Mouse (Mus musculus) kidney, adult 11 months (tissue): Measurements from ENCODE around the gene Zfp324.

Source experiments
- DNase-seq: peaks from one replicate; pipeline ENCODE4 v3.0.0; 2022

Zfp324 gene

DNA sequence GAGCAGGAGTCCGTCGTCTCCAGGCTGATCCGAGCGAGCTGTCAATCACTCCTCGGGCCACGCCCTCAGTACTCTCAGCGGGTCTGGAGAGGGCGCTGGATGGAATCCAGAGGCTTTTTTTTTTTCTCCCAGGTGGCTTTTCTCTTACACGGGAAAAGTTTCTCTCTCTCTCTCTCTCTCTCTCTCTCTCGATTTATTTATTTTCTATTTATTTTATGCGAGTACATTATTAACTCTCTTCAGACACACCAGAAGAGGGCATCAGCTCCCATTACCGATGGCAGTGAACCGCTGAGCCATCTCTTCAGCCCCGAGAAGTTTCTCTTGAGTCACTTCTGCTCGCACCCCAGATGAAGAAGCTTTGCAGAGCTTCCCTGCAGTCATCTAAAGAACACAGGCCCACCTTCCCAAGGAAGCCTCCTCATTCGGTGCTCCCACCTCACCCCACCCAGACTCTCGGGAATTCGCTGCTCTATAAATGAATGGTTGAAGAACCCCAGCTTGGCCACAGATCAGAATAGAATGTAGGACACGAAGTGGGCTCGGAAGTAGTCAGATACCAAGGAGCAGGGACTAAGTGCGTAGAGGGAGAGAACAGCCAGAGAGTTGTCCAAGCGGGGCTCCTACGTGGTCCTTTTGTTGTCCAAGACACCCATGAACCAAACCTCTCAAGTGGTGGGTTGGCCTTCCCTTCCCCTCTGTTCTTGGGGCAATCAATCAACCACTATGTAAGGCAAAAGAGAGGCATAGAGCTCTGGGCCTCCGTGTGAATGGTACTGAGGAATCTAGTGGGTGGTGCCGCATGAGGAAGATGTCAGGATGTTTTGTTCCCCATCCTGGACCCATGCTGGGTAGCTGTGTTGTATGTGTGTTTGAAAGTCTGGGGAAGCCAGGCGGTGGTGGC is 44.6 kb downstream of the Zfp324 start, which contains the start of gene Zbtb45:
TSS of gene Zbtb45 (minus strand) at position 30 of the 904 bp plus-strand sequence.
- DNase-seq: no peak

GRCm38 (mm10) chr7:13013671-13014070 is 48.0 kb downstream of the Zfp324 start:
- DNase-seq: no peak

DNA sequence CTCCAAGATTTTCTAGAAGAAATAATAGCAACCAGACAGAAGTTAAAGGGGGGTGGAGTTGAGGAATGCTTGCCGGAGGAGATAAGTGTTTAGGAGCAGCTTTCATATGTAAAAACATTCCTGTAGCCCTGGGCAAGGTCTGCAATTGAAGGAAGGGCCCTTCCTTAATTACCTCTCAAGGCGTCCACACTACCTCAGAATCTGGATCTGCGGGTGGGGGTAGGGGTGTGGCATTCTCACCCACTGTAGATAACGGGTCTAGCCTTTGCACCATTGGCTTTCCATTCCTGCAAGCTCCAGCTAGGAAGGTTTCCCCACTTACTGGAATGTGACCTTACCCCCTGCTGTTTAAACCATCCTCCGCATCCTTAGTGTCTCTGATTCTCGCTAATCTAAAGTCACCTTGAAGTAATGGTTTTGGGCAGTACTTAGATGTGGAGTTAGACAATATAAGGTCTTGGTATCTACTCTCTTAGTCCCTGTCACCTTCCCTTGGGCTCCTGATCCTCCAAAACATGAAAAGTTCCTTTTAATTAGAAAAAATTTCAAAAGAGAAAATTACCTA is 48.7 kb downstream of the Zfp324 start:
- DNase-seq: no peak

DNA sequence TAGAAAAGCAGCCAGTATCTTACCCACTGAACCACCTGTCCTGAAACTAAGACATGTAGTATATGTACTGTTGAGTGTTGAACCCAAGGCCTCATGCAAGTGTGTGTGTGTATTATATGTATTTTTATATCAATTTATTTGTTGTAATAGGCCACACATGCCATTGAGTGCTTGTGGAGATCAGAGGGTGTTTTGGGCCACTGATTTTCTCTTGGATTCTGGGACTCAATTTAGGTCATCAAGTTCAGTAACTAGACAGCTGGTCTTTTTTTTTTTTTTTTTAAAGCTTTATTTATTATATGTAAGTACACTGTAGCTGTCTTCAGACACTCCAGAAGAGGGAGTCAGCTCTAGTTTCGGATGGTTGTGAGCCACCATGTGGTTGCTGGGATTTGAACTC is 49.6 kb downstream of the Zfp324 start:
- no peak for DNase-seq

DNA sequence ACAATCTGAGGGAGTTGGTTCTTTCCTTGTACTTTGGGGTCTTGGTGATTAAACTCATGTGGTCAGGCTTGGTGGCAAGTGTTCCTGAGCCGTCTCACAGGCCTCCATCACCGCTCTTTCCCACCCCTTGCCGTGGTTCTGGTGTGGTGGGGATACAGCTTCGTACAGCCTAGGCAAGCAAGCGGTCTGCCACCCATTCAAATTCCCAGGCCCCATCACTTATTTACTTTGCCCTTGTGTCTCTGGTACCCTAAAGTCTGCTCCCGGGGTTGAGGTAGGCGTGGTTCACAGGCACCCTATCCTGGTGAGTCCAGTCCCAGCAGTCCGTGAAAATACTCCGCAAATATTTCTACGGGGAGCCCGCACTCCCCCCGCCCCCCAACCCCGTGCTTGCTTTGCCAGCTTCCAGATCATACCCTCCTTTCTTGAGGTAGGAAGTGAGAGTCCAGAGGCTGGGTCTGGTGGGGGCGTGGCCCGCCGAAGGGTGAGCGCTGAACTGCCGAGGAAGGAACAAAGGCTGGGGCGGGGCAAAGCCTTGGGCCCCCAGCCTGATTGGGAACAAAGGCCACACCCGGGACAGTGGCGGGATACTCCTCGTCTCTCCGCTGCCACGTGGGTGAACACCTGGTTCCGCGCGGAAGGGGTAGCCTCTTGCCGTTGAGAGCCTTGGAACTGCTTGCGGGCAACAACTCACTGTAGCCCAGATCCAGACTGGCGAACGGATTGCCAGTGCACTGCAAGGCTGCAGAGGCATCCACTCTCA is 57.3 kb downstream of the Zfp324 start:
- DNase-seq: peak; percentile 75
